Mouse (Mus musculus) heart, embryonic 16.5 days (tissue): ENCODE results near the gene Sae1. TPM values are rescaled to one million over a fixed set of nuclear protein-coding genes. Genes with fewer than 3 reads are reported as not detected.

Experiments
- ATAC-seq: fragments of 200-750 bp; cut with Nextera tagmentation; replicated peaks from 2 replicates; pipeline ENCODE4 v1.8.0; 2017; ENCODE audit warnings: moderate number of reproducible peaks; ENCODE audit not compliant: insufficient read depth, low FRiP score; ENCODE audit errors: extremely low read depth
- H3K27ac ChIP-seq: fragments of 300-500 bp; sonication (generic); 2 replicates; pipeline ENCODE4 v1.5.1; 2014; ENCODE audit warnings: mild to moderate bottlenecking, low read length, control low read depth, moderate library complexity
- H3K27me3 ChIP-seq: fragments of 300-500 bp; sonication (generic); 2 replicates; pipeline ENCODE4 v1.6.1; 2014; ENCODE audit warnings: low read length, mixed read lengths; ENCODE audit not compliant: control insufficient read depth, insufficient read depth
- H3K36me3 ChIP-seq: fragments of 300-500 bp; sonication (generic); 2 replicates; pipeline ENCODE4 v1.6.1; 2014; ENCODE audit not compliant: control insufficient read depth, insufficient read depth
- H3K4me1 ChIP-seq: fragments of 300-500 bp; sonication (generic); 2 replicates; pipeline ENCODE4 v1.6.1; 2014; ENCODE audit warnings: low read length, mixed read lengths; ENCODE audit not compliant: control insufficient read depth, insufficient read depth
- H3K4me2 ChIP-seq: fragments of 300-500 bp; sonication (generic); 2 replicates; pipeline ENCODE4 v1.6.1; 2014; ENCODE audit warnings: low read depth, mild to moderate bottlenecking, control low read depth, low read length
- H3K4me3 ChIP-seq: fragments of 300-500 bp; sonication (generic); 2 replicates; pipeline ENCODE4 v1.5.1; 2014; ENCODE audit warnings: mild to moderate bottlenecking, control low read depth, low read length
- H3K9ac ChIP-seq: fragments of 300-500 bp; sonication (generic); 2 replicates; pipeline ENCODE4 v1.6.1; 2014; ENCODE audit warnings: low read length, control low read depth
- H3K9me3 ChIP-seq: fragments of 300-500 bp; sonication (generic); replicated peaks from 2 replicates; pipeline ENCODE4 v1.6.1; 2016; ENCODE audit warnings: low read length; ENCODE audit not compliant: control insufficient read depth
- WGBS: fragments of 180-500 bp; shearing (Covaris S2); extraction: QIAGEN DNeasy Blood & Tissue Kit; methylation state at CpG from one replicate; pipeline ENCODE4 v1.1.7; 2014; 5-methylcytosine and 5-hydroxymethylcytosine counted together
- polyA plus RNA-seq: library from polyadenylated mRNA; unstranded; fragments of >200 nt; fragmentation: Nextera tagmentation; extraction: Ambion mirVana; gene quantifications from 2 replicates; pipeline ENCODE4 v1.2.1, GENCODE M21; 2015

Gene Sae1
- polyA plus RNA-seq, 1 experiment from 2014 or later: 235 TPM

DNA sequence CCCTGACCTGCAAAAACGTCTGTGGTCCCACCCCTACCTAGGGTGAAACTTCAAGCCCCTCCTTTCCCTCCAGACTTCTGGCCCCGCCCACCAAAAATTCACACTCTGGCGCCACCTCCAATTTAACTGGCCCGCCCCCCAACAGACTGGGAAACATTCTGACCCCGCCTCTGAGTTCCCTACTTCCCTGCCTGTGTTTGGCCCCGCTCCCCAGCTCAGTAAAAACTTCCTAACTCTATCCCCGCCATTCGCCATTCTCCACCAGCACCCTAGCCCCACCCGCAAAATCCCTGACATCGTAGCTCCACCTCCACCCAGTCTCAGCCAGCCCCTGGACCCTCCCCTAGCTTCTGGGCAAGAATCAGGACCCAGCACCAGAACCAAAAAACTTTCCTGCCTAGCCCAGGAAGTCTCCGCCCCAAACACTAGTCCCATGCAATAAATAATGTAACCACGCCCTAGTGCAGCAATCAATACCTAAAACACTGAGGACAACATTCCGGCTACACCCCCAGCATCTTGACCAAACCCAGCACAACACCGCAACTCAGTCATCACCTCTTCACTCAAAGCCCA is 102.1 kb downstream of the Sae1 start:
- peak overlapping the region; percentile 78 for H3K4me3 ChIP-seq
- peak overlapping the region; percentile 98 for H3K27ac ChIP-seq
- no peaks in the 10 kb centered on the region for H3K9me3 ChIP-seq
- 5% methylated on average over 14 of the region's 14 CpGs for WGBS
- H3K36me3 ChIP-seq: peaks cover 25% of the 10 kb centered on the region
- peak; percentile 25 for ATAC-seq
- 0 out of 2 replicates have a peak overlapping the region, but pooled peaks have one; percentile 23 for H3K9ac ChIP-seq
- H3K4me2 ChIP-seq: peak overlapping the region; percentile 58
- no peaks in the 10 kb centered on the region for H3K27me3 ChIP-seq
- peaks cover 4% of the 10 kb centered on the region; the same call in 1 of the 2 replicates for H3K4me1 ChIP-seq

DNA sequence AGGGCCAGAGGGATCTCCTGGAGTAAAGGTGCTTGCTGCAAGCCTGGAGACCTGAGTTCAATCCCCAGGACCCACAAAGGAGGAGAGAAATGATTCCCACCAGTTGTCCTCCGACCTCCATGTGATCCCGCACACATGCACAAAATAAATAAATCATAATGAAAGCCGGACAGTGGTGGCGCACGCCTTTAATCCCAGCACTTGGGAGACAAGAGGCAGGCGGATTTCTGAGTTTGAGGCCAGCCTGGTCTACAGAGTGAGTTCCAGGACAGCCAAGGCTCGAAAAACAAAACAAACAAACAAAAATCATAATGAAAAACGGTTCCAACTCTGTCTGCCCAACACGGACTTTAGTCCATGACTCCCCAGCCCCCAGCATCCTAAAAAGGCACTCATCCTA is 102.7 kb downstream of the Sae1 start:
- H3K27ac ChIP-seq: peak overlapping the region; percentile 98

DNA sequence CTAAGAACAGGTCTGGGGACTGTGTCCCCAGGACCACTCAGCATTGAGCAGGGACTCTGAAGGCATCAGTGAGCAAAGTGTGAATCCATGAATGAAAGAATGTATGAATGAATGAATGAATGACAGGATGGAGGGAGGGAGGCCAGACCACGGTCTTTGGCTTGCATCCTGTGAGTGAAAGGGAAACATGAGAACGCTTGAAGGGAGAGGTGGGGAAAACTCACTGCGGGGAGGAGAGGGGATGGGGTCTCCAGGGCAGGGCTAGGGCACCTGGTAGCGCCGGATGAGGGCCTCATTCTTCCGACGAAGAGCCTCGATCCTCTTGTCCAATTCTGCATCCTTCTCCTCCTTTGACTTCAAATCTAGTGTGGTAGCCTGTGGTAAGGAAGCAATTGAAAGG is 103.6 kb downstream of the Sae1 start:
- H3K27ac ChIP-seq: no peak overlapping the region
- H3K36me3 ChIP-seq: peaks cover 28% of the 10 kb centered on the region
- no peak overlapping the region for H3K4me2 ChIP-seq
- no peak overlapping the region for H3K9ac ChIP-seq
- H3K9me3 ChIP-seq: no peaks in the 10 kb centered on the region
- no peak overlapping the region for H3K4me3 ChIP-seq
- no peak for ATAC-seq
- H3K27me3 ChIP-seq: no peaks in the 10 kb centered on the region
- 90% methylated on average over 8 of the region's 8 CpGs for WGBS
- H3K4me1 ChIP-seq: peaks cover 4% of the 10 kb centered on the region; the same call in 1 of the 2 replicates

More for the DNA sequence above, 102.7 kb downstream of the Sae1 start:
- 68% methylated on average over 9 of the region's 9 CpGs for WGBS
- peak overlapping the region; percentile 58 for H3K4me2 ChIP-seq
- H3K9me3 ChIP-seq: no peaks in the 10 kb centered on the region
- peaks cover 4% of the 10 kb centered on the region; the same call in 1 of the 2 replicates for H3K4me1 ChIP-seq
- H3K27me3 ChIP-seq: no peaks in the 10 kb centered on the region
- ATAC-seq: no peak
- H3K9ac ChIP-seq: no peak overlapping the region
- peaks cover 28% of the 10 kb centered on the region for H3K36me3 ChIP-seq
- peak overlapping the region; percentile 78 for H3K4me3 ChIP-seq

DNA sequence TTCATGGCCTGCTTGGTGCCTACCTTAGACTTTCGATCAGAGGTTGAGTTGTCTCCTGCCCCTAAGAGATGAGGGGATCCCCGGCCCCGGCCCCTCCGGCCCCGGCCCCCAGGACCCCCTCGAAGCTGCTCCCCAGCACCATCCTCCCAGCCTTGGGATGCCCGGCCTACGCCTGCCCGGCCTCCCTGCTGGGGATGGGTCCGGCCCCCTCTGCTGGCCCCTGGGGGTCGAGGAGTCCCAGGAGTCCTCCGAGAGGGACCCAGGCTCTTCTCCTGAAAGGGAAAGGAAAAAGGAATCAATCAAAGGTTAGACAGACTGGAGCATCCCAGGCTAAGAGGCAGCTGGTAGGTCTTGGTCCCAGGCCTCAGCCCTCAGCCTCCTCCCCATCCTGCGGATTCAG is 105.3 kb downstream of the Sae1 start:
- Histone ChIP-seq H3K4me2 (no peak overlapping the region), H3K27me3 (no peaks in the 10 kb centered on the region), H3K9ac (no peak overlapping the region), H3K4me3 (no peak overlapping the region), H3K27ac (no peak overlapping the region), H3K4me1 (peaks cover 4% of the 10 kb centered on the region; the same call in 1 of the 2 replicates), H3K36me3 (peaks cover 38% of the 10 kb centered on the region), H3K9me3 (no peaks in the 10 kb centered on the region)
- ATAC-seq: no peak
- WGBS: 84% methylated on average over 13 of the region's 13 CpGs

DNA sequence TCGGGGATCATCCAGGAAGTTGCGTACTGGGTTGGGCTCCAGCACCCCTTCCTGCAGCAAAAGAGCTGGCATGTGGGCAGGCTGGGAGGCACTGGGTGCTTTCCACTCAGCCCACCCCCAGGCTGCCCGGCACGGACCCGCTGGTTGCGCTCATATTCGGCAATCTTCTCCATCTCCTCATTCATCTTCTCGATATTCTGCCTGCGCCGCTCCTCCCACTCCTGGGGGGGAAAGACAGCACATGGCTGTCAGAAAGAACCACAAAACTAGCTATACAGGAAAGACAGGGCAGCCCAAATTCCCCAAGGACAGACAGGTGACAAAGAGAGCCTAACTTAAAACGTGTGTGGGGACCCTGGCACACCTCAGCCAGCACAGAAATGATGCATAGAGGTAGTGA is 106.9 kb downstream of the Sae1 start:
- peaks cover 54% of the 10 kb centered on the region for H3K36me3 ChIP-seq
- no peak overlapping the region for H3K27ac ChIP-seq
- peaks cover 3% of the 10 kb centered on the region; the same call in 1 of the 2 replicates for H3K4me1 ChIP-seq
- ATAC-seq: no peak
- no peak overlapping the region for H3K4me3 ChIP-seq
- H3K9ac ChIP-seq: no peak overlapping the region
- WGBS: 89% methylated on average over 11 of the region's 11 CpGs
- no peaks in the 10 kb centered on the region for H3K27me3 ChIP-seq
- H3K4me2 ChIP-seq: no peak overlapping the region
- no peaks in the 10 kb centered on the region for H3K9me3 ChIP-seq

DNA sequence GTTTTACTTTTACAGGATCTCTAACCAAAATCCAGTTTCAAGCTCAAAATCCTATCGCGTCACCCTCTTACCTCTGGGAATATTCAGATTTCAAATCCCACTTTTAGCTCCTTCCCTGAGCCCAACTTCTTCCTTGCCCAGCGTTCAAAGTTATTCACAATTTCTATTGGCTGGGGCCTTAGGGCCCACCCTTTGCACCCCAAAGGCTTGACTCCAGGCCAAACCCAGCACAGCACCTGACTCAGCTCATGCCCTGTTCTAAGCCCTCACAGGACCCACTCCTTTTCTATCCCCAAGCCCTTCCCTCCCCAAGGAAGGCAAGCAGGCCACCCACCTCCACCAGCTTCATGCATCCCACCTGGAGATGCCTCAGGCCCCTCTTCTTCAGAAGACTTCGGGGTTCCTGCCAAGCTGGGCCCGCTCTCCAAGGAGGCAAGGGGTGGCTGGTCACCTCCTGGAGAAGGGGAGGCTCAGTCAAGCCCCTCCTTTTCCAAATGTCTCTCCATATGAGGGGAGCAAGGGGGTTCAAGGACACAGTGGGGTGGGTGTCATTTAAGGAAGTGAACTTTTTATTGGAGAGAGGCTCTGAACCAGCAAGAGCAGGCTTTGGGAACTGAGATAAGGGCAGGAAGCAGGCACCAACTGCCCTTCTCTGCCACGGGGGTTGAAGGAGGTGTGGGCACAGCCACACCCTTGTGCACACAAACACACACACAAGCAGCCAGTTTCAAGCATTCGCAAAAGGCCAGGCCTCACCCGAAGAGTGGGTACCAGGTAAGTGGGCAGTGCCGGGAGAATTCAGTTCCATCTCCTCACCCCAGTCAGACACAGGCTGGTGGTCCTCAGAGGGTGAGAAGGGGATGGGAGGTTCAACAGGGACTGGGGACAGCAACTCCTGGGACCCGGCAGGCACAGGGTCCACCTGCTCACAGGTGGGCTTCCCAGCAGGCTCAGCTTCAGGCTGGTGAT is 112.4 kb downstream of the Sae1 start:
- peaks cover 31% of the 10 kb centered on the region for H3K36me3 ChIP-seq
- 81% methylated on average over 10 of the region's 10 CpGs for WGBS
- H3K9ac ChIP-seq: no peak overlapping the region

DNA sequence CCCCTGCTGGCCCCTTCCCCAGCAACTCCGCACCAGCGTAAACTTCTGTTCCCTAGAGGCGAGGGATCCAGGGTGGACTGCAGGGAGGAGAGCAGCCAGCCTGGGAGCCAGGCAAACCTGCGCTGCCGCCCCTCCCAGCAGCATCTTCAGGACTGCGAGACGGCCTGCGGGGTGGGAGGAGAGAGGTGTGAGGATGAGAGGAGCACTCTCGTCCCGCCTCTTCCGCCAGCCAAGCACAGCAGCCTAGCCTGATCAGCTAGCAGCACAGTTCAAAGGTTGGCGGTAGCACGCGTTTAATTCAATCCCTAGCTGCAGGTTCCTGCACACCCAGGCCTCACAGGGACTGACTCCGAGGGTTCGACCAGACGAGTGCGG is 113.9 kb downstream of the Sae1 start:
- Histone ChIP-seq H3K9ac (peak overlapping the region; percentile 68), H3K9me3 (no peaks in the 10 kb centered on the region), H3K4me3 (peak overlapping the region; percentile 83), H3K36me3 (peaks cover 29% of the 10 kb centered on the region), H3K27ac (peak overlapping the region; percentile 92), H3K4me2 (peak overlapping the region; percentile 98), H3K27me3 (0 out of 2 replicates have a peak, but pooled peaks cover 2% of the 10 kb centered on the region), H3K4me1 (peaks cover 20% of the 10 kb centered on the region)
- ATAC-seq: peak; percentile 59
- 1% methylated on average over 18 of the region's 18 CpGs for WGBS

More for the DNA sequence above, 112.4 kb downstream of the Sae1 start:
- no peaks in the 10 kb centered on the region for H3K9me3 ChIP-seq
- ATAC-seq: no peak
- peaks cover 20% of the 10 kb centered on the region for H3K4me1 ChIP-seq
- no peaks in the 10 kb centered on the region for H3K27me3 ChIP-seq
- H3K4me3 ChIP-seq: no peak overlapping the region
- no peak overlapping the region for H3K27ac ChIP-seq
- H3K4me2 ChIP-seq: no peak overlapping the region

DNA sequence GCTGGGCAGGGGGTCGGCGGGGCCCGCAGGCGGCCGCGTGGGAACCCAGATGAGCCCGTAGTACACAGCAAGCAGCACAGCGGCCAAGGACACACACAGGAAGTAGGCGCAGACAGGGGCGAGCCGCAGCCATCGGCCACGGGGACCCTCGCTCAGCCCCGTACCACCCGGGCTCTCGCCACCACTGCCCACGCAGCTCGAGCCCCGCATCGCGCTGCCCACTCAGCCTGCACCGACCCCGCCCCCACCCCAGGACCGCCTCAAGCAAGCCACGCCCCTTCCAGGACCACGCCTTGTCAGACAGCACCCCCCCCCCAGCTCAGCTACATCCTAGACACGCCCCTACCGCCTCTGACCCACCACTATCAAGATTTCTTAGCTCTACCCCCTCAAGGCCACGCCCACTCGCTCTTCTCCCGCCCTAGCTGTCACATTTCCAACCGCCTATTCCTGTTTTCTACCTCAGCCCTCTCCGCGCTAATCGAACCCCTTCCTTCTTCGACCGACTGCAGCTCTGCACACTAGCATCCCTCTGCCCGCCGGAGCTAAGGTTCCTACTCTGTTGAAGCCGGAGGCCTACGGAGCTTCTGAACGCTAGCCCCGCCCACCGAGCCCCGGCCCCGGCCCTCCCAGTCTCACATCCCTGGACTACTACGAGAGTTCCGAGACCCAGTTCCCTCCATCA is 114.4 kb downstream of the Sae1 start, which contains the start of gene Inafm1:
TSS of gene Inafm1 (minus strand) at position 537 of the 685 bp plus-strand sequence.
- no peaks in the 10 kb centered on the region for H3K9me3 ChIP-seq
- H3K27ac ChIP-seq: peak within 1 kb of the TSS; percentile 92
- H3K36me3 ChIP-seq: peaks cover 25% of the 10 kb centered on the region
- peak; percentile 82 for ATAC-seq
- 0 out of 2 replicates have a peak, but pooled peaks cover 2% of the 10 kb centered on the region for H3K27me3 ChIP-seq
- H3K4me3 ChIP-seq: peak within 1 kb of the TSS; percentile 83
- 1% methylated on average over 44 of the region's 49 CpGs for WGBS
- H3K4me1 ChIP-seq: peaks cover 20% of the 10 kb centered on the region
- H3K4me2 ChIP-seq: peak within 1 kb of the TSS; percentile 98
- H3K9ac ChIP-seq: peak within 1 kb of the TSS; percentile 86
